Mouse (Mus musculus) forebrain, embryonic 11.5 days (tissue): ENCODE results near the gene Tsc22d2. TPM values are rescaled to one million over a fixed set of nuclear protein-coding genes. Genes with fewer than 3 reads are reported as not detected.

ENCODE experiments used
- ATAC-seq: fragments of 200-750 bp; cut with Nextera tagmentation; replicated peaks from 2 replicates; pipeline ENCODE4 v1.8.0; 2017; ENCODE audit warnings: moderate TSS enrichment; ENCODE audit not compliant: low FRiP score
- DNase-seq: peaks from one replicate; pipeline ENCODE4 v3.0.0-alpha.2; 2017; ENCODE audit warnings: low spot score
- H3K27ac ChIP-seq: fragments of 300-500 bp; sonication (generic); 2 replicates; pipeline ENCODE4 v1.5.1; 2014; ENCODE audit warnings: low read depth, low read length
- H3K27me3 ChIP-seq: fragments of 300-500 bp; sonication (generic); 2 replicates; pipeline ENCODE4 v1.6.1; 2014; ENCODE audit warnings: mild to moderate bottlenecking, low read length, mixed read lengths; ENCODE audit not compliant: control insufficient read depth, insufficient read depth
- H3K36me3 ChIP-seq: fragments of 300-500 bp; sonication (generic); 2 replicates; pipeline ENCODE4 v1.6.1; 2014; ENCODE audit warnings: mild to moderate bottlenecking, low read length, moderate library complexity, mixed read lengths; ENCODE audit not compliant: control insufficient read depth, insufficient read depth
- H3K4me1 ChIP-seq: fragments of 300-500 bp; sonication (generic); replicated peaks from 2 replicates; pipeline ENCODE4 v1.6.1; 2014; ENCODE audit warnings: low read length, mixed read lengths; ENCODE audit not compliant: control insufficient read depth, insufficient read depth
- H3K4me2 ChIP-seq: fragments of 300-500 bp; sonication (generic); 2 replicates; pipeline ENCODE4 v1.6.1; 2014; ENCODE audit warnings: low read depth, mild to moderate bottlenecking, low read length, moderate library complexity, mixed read lengths; ENCODE audit not compliant: severe bottlenecking
- H3K4me3 ChIP-seq: fragments of 300-500 bp; sonication (generic); 2 replicates; pipeline ENCODE4 v1.5.1; 2014; ENCODE audit warnings: low read depth, low read length
- H3K9ac ChIP-seq: fragments of 300-500 bp; sonication (generic); 2 replicates; pipeline ENCODE4 v1.6.1; 2014; ENCODE audit warnings: low read length
- H3K9me3 ChIP-seq: fragments of 300-500 bp; sonication (generic); 2 replicates; pipeline ENCODE4 v1.6.1; 2016; ENCODE audit warnings: low read length, mixed read lengths; ENCODE audit not compliant: control insufficient read depth
- WGBS: fragments of 180-500 bp; shearing (Covaris S2); extraction: QIAGEN DNeasy Blood & Tissue Kit; methylation state at CpG from one replicate; pipeline ENCODE4 v1.1.7; 2014; 5-methylcytosine and 5-hydroxymethylcytosine counted together
- polyA plus RNA-seq: library from polyadenylated mRNA; unstranded; fragments of >200 nt; fragmentation: Nextera tagmentation; extraction: Ambion mirVana; gene quantifications from 2 replicates; pipeline ENCODE4 v1.2.1, GENCODE M21; 2014

The Tsc22d2 gene
- polyA plus RNA-seq, 1 experiment from 2014 or later: 12.5 TPM

DNA sequence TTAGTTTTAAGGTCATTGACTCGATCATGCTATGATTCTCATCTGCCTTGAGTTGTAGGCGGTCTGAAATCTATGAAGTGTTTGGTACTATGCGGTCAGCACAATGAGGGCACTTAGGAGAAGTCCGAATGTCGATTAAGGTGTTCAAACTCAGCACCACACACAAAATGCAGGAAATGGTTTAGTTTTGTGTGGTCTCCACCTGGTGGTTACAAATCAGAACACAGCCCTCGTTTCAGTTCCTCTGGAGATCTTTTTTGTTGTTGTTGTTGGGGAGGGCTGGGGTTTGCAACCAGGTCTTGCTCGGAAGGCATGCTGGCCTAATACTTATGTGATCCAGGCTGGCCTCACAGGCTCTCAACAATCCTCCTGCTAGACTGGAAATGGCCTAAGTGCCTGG, 76.3 kb downstream of the Tsc22d2 start:
- ATAC-seq (no peak), DNase-seq (no peak)
- Histone ChIP-seq H3K9me3 (no peaks in the 10 kb centered on the region), H3K4me3 (no peak overlapping the region), H3K4me2 (no peak overlapping the region), H3K9ac (no peak overlapping the region), H3K36me3 (no peaks in the 10 kb centered on the region), H3K4me1 (no peaks in the 10 kb centered on the region), H3K27ac (no peak overlapping the region), H3K27me3 (no peaks in the 10 kb centered on the region)
- WGBS: 79% methylated on average over 7 of the region's 7 CpGs

GRCm38 (mm10) chr3:58493621-58494020, 79.1 kb downstream of the Tsc22d2 start:
- no peaks in the 10 kb centered on the region for H3K36me3 ChIP-seq
- 88% methylated on average over 4 of the region's 4 CpGs for WGBS
- H3K9me3 ChIP-seq: no peaks in the 10 kb centered on the region
- no peak for DNase-seq
- H3K27ac ChIP-seq: no peak overlapping the region
- no peak overlapping the region for H3K9ac ChIP-seq
- H3K4me1 ChIP-seq: no peaks in the 10 kb centered on the region
- no peaks in the 10 kb centered on the region for H3K27me3 ChIP-seq
- no peak overlapping the region for H3K4me2 ChIP-seq
- ATAC-seq: no peak
- H3K4me3 ChIP-seq: no peak overlapping the region

GRCm38 (mm10) chr3:58501961-58502360, 87.4 kb downstream of the Tsc22d2 start:
- 71% methylated on average over 2 of the region's 2 CpGs for WGBS
- no peak overlapping the region for H3K27ac ChIP-seq
- H3K4me3 ChIP-seq: no peak overlapping the region
- no peaks in the 10 kb centered on the region for H3K36me3 ChIP-seq
- no peaks in the 10 kb centered on the region for H3K9me3 ChIP-seq
- ATAC-seq (no peak), DNase-seq (no peak)
- H3K27me3 ChIP-seq: no peaks in the 10 kb centered on the region
- no peak overlapping the region for H3K9ac ChIP-seq
- no peak overlapping the region for H3K4me2 ChIP-seq
- H3K4me1 ChIP-seq: no peaks in the 10 kb centered on the region

DNA sequence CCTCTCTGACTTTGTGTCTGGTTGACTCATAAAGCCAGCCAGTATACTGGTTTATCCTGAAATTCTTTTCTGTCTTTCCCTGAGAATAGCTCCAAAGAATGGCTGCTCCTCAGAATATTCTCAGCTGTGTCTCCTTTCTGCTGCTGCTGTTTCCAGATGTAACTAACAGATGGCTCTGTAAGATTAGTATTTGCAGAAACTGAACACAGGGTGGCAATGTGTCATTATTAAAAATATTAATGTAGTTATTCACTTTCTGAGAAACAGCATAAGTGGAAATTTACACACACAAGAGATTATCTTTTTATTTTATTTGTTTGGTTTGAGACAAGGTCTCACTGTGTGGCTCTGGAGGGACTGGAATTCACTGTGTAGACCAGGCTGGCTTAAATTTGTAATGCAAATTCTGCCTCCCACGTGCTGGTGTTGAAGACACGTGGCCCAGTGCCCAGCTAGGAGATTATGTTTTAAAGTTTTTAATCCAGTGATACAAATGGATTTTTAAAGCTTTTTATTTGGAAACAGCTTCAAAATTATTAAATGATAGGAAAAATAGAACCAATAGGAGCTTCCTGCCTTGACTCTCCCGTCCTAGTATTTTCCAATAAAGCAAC, 89.3 kb downstream of the Tsc22d2 start:
- Histone ChIP-seq H3K27ac (no peak overlapping the region), H3K27me3 (no peaks in the 10 kb centered on the region), H3K9ac (no peak overlapping the region), H3K4me3 (no peak overlapping the region), H3K9me3 (no peaks in the 10 kb centered on the region), H3K4me1 (no peaks in the 10 kb centered on the region), H3K4me2 (no peak overlapping the region), H3K36me3 (no peaks in the 10 kb centered on the region)
- DNase-seq (no peak), ATAC-seq (no peak)
- 59% methylated on average over 3 of the region's 3 CpGs for WGBS

DNA sequence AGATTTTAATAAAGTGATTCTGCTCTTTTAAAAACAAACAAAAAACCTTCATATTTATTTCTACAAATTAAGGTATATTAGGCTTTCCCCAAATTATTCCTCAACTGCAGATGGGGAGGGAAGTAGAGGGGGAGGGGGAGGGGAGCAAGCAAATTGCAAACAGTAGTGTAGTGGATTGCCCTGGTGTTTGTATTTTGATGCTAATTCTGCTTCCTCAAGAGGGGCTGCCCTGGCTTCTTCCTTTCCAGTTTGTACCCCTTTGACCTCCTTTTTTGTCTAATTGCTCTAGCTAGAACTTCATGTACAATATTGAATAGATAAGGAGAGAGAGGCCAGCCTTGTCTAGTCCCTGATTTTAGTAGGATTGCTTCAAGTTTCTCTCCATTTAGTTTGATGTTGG, 90.2 kb downstream of the Tsc22d2 start:
- Histone ChIP-seq H3K27ac (no peak overlapping the region), H3K4me3 (no peak overlapping the region), H3K4me1 (no peaks in the 10 kb centered on the region), H3K4me2 (no peak overlapping the region), H3K27me3 (no peaks in the 10 kb centered on the region), H3K36me3 (no peaks in the 10 kb centered on the region), H3K9ac (no peak overlapping the region), H3K9me3 (no peaks in the 10 kb centered on the region)
- ATAC-seq (no peak), DNase-seq (no peak)

DNA sequence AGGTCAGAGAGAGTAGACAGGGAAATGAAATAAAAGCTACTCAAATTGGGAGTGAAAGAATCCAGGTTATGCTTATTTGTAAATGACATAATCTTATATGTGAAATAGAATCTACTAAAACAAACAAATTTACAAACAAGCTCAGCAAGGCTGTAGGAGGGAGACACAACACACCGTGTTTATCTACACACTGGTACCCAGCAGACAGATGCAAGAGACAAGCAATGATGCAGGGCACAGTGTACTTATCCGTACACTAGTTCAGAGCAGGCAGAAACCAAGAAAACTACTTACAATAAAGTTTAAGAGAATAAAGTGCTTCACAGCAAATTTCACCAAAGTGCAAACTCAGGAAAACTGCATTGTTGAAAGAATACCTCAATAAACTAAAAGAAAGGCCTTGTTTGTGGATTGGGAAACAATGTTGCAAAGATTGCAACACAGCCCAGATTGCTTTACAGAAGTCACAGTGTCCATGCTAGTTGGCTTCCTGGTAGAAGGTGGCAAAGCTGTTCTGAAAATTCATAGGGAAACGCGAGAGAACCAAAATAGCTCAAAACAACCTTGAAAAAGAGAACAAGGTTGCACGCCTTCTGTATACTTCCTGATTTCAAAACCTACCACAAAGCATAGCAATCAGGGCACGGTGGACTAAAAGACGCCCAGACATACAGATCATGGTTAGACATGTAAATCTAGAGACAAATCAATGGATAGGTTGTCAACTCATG, 93.7 kb downstream of the Tsc22d2 start:
- H3K9me3 ChIP-seq: no peaks in the 10 kb centered on the region
- 88% methylated on average over 7 of the region's 7 CpGs for WGBS

GRCm38 (mm10) chr3:58511581-58511980, 97.1 kb downstream of the Tsc22d2 start:
- Histone ChIP-seq H3K9me3 (no peaks in the 10 kb centered on the region), H3K4me1 (no peaks in the 10 kb centered on the region), H3K9ac (no peak overlapping the region), H3K27me3 (no peaks in the 10 kb centered on the region), H3K36me3 (no peaks in the 10 kb centered on the region), H3K4me2 (no peak overlapping the region), H3K27ac (no peak overlapping the region), H3K4me3 (no peak overlapping the region)
- no peak for ATAC-seq
- no peak for DNase-seq

More for the DNA sequence above, 93.7 kb downstream of the Tsc22d2 start:
- Histone ChIP-seq H3K36me3 (no peaks in the 10 kb centered on the region), H3K9ac (no peak overlapping the region), H3K27me3 (no peaks in the 10 kb centered on the region), H3K4me1 (no peaks in the 10 kb centered on the region), H3K4me2 (no peak overlapping the region), H3K4me3 (no peak overlapping the region), H3K27ac (no peak overlapping the region)
- DNase-seq (no peak), ATAC-seq (no peak)

DNA sequence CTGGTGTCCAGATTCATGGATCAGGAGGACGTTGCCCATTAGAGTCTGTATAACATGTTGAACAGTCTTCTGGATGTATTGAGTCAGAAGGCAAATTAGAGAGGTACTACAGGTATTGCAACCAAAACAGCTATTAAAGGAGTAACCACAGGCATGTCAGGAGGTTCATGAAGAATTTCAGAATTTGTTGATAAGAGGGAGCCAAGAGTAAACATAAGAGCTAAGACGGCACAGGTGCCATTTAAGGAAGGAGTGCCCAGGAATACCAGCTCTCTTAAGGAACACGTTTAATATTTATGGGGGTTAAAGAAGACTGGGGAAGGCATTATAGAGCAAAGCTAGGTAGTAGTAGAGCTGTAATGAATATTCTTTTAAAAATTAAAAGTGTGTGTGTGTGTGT, 98.2 kb downstream of the Tsc22d2 start:
- no peak for DNase-seq
- no peaks in the 10 kb centered on the region for H3K9me3 ChIP-seq
- H3K4me2 ChIP-seq: no peak overlapping the region
- no peaks in the 10 kb centered on the region for H3K36me3 ChIP-seq
- no peak overlapping the region for H3K9ac ChIP-seq
- H3K27me3 ChIP-seq: no peaks in the 10 kb centered on the region
- WGBS: 87% methylated on average over 3 of the region's 3 CpGs
- no peaks in the 10 kb centered on the region for H3K4me1 ChIP-seq
- no peak overlapping the region for H3K4me3 ChIP-seq
- ATAC-seq: no peak
- no peak overlapping the region for H3K27ac ChIP-seq

DNA sequence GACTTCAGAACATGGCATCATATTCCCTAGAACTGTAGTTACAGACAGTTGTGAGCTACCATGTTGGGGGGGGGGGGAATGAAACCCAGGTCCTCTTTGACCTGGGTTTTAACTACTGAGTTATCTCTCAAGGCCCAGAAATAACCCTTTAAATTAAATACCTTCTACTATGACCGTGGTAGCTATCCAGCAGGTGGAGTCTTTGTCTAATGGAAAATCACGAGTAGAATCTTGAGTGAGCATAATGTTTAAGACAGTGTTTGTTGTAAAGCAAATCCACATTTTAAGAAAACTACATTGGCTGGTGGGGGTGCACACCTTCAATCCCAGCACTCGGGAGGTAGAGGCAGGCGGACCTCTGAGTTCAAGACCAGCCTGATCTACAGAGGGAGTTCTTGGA, 99.0 kb downstream of the Tsc22d2 start:
- H3K27ac ChIP-seq: no peak overlapping the region
- H3K4me3 ChIP-seq: no peak overlapping the region
- no peaks in the 10 kb centered on the region for H3K9me3 ChIP-seq
- no peaks in the 10 kb centered on the region for H3K27me3 ChIP-seq
- no peak for DNase-seq
- H3K4me2 ChIP-seq: no peak overlapping the region
- WGBS: 90% methylated on average over 4 of the region's 4 CpGs
- no peaks in the 10 kb centered on the region for H3K4me1 ChIP-seq
- H3K9ac ChIP-seq: no peak overlapping the region
- no peak for ATAC-seq
- no peaks in the 10 kb centered on the region for H3K36me3 ChIP-seq
